Mouse (Mus musculus): ENCODE measurements around the gene Rpl11.
A peak's percentile ranks its signal among the peaks of the same experiment; 100 is the strongest.
"Not testable (repeated sequence)": the region's sequence is repeated elsewhere in the genome, so short reads cannot be mapped to it uniquely, and the experiment has no call there.

Gene Rpl11

GRCm38 (mm10) chr4:136053247-136053596 is at the start of gene Rpl11:
Gene Rpl11, minus strand, starts transcription at chr4:136053428.
- peak; percentile 96 for DNase-seq (ENCODE audit: low read depth, low spot score)

DNA sequence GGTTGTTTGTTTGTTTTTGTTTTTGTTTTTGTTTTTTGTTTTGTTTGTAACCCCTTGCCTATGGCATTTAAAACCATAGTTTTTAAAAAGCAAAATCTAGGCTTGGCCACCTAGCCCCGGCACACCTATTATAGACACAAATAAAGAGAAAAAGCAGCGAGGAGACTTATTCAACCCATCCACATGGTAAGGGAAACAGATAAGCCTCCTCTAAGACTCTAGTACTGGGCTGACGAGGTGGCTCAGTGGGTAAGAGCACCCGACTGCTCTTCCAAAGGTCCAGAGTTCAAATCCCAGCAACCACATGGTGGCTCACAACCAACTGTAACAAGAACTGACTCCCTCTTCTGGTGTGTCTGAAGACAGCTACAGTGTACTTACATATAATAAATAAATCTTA is 48.5 kb upstream of the Rpl11 start:
- DNase-seq (ENCODE audit: low read depth, low spot score): not testable (repeated sequence)

DNA sequence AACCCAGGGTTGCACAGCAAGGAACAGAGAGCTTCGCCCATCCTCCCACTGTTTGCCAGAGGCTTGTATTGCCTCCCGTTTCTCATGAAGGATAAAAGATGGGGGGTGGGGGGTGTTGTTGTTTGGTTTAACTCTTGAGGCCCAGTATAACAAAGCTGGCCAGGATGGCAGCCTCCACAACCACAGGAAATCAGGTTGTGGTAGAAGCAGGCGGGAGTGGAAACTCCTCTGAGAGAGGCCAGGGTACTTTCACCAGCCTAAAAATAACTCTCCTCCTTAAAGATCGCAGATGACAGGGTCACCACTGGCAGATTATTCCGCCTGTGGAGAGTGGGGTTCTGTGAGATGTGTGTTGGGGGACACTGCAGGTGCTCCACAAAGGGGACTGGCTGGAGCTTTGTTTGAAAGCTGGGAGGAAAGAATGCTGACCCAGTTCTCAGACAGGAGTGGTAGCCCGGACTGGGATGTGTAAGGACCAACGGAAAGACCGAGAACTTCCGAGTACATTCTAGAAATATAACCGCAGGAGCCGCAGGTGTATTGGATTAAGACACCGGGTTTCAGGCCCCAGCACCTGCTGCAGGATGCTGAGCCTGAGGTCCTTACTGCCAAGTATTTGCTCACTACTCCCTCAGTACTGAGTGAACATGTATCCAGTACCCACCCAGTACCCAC is 47.3 kb upstream of the Rpl11 start:
- DNase-seq (ENCODE audit: low read depth, low spot score): no peak

GRCm38 (mm10) chr4:136098446-136098845 is 45.2 kb upstream of the Rpl11 start:
- DNase-seq (ENCODE audit: low read depth, low spot score): no peak

DNA sequence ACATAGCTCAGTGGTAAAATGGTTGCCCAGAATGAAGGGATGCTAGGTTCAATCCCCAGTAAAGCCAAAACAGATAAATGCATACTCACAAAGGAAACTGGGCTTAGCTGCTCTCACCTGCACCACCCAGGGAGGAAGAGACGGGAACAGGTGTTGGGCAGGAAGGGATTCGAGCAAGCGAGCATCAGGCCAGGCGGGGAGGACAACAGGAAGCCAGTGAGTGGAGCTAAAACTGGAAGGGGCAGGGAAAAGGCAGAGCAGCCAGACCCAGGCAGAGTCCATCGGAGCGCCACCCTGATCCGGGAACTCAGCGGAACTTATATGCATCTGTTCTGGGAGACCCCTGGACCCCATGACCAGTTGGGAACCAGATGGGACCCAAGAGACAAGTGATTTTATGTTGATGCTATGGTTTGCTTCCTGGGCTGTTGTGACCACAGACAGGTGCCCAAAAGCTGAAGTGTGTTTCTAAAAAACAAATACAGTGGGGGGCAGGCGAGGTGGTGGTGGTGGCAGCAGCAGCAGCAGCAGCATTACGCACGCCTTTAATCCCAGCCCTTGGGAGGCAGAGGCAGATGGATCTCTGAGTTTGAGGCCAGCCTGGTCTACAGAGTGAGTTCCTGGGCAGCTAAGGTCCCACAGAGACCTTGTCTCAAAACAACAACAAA is 43.4 kb upstream of the Rpl11 start:
- no peak for DNase-seq (ENCODE audit: low read depth, low spot score)

DNA sequence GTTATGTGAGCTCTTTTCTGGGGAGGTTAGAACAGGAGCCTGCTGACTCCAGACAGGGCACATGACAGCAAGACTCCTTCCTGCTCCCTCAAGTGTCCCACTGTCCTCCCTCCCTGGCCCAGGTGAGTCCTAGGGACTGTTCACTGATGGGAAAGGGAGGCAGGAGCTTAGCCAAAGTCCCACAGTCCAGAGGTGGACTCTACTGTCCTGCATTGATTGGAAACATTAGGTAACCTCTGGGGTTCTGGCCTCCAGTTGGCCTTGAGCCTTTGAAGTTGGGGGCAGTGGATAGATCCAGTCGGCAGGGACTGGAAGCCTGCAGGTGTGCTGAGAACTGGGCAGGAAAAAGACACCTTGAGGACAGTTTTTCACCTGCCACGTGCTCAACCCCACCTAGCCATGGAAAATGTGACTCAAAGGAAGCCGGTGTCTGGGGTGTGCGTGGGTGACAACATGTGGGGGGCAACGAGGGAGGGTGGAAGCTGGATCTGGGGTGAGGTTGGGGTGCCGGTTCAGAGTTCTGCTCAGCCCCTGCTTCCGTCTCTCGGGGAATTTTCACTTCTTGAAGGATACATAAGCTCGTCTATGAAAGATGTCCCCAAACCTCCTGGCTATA is 42.4 kb upstream of the Rpl11 start:
- no peak for DNase-seq (ENCODE audit: low read depth, low spot score)

- no peak for DNase-seq (ENCODE audit: low read depth, low spot score)
These were observed 41.4 kb upstream of the Rpl11 start for GRCm38 (mm10) chr4:136094519-136095219.

DNA sequence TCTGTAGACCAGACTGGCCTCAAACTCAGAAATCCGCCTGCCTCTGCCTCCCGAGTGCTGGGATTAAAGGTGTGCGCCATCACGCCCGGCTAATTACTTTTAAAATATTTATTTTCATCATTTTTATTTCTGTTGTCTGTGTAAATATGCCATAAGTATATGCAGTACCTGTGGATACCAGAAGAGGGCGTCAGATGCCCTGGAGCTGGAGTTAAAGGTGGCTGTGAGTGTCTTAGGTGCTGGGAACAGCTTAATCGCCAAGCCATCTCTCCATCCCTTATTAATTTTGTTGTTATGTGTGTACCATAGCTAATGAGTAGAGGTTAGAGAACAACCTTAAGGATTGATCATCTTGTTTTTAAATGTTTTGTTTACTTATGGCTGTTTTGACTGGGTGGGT is 39.3 kb upstream of the Rpl11 start:
- DNase-seq (ENCODE audit: low read depth, low spot score): no peak

GRCm38 (mm10) chr4:136091346-136091745 is 38.1 kb upstream of the Rpl11 start:
- DNase-seq (ENCODE audit: low read depth, low spot score): no peak

GRCm38 (mm10) chr4:136089748-136090583 is 36.7 kb upstream of the Rpl11 start:
- no peak for DNase-seq (ENCODE audit: low read depth, low spot score)

GRCm38 (mm10) chr4:136088971-136089747 is 35.9 kb upstream of the Rpl11 start:
- no peak for DNase-seq (ENCODE audit: low read depth, low spot score)

DNA sequence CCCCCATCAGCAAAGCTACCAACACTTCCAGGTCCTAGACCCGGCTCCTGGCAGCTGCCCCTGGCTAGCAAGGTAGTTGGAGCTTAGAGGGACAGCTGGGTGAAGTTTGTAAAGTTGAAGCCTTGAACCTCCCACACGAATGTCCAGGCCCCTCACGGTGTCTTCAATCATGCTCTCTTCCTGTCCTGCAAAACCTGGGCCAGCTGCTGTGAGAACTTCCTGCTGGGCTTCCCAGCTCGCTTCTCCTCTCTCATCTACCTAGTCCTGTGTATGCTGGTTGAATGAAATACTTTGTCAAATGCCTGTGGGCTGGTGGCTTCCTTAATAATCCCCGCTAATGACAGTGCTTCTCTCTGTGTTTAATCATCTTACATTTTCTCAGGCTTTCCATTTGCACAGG is 35.1 kb upstream of the Rpl11 start:
- DNase-seq (ENCODE audit: low read depth, low spot score): no peak

DNA sequence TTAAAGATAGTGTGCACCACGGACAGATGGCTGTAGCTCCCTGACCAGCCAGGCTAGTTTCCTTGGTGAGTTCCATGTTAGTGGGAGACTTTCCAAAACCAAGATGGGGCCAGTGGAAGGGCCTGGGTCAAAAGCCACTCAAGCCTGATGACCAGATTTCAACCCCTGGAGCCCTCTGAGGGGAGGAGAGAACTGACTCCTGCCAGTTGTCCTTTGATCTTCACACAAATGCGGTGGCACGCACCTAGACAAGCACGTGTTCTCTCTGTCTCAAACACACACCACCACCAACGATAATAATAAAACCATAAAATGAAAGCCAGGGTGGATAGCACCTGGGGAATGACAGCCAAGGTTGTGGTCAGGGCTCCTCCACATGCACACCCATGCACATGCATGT is 34.0 kb upstream of the Rpl11 start:
- no peak for DNase-seq (ENCODE audit: low read depth, low spot score)

DNA sequence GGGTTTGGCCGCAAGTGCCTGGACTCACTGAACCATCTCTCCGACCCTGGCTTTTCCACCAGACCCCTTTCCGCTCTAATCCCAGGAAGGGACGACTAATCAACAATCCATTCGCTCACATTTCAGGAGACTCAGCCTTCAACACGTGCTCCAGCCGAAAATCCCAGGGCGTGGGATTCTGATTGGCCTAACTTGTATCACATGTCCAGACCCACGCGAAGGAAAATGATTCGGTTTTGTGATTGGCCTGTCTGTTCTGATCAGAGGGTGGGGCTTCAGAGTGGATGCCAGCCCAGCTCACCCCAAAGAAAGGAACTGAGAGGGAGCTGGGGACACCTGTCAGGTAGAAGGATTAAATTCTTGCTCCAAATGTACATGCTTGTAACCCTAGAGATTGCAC is 31.6 kb upstream of the Rpl11 start:
- DNase-seq (ENCODE audit: low read depth, low spot score): no peak

- DNase-seq (ENCODE audit: low read depth, low spot score): no peak
These were observed 30.3 kb upstream of the Rpl11 start for GRCm38 (mm10) chr4:136083269-136084105.

DNA sequence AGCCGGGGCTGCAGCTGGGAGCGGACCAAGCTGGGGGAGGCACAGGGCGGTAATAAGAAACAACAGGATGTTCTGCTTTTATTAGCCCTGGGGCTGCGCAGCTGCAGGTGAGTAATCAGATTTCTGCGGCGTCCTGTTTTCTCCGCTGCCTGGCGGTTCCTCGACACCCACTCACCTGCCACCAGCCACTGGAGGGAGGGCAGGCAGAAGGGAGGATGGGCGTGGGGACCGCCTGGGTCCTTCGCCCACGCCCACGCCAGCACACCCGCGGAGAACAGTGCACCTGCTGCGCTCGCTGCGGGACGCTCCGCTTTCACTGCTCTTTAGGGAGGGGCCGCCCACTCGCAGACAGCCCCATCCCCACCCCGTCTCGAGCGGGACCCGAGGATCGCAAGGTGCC is 28.5 kb upstream of the Rpl11 start:
- peak; percentile 40 for DNase-seq (ENCODE audit: low read depth, low spot score)

DNA sequence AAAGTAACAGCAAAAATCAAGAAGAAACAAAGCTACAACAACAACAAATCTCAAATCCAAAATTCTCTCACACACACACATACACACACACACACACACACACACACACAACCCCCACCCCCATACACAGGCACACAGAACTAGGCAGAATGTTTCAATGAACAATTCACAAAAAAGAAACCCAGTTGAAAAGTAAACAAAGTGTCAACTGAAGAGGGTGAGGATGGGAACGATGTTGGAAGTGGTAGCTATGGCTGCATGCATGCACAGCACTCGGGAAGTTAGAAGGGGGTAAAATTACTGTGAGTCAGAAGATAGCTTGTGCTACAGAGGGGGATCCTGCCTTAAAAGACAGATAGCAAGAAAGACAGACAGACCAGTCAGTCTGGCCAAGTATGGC is 25.4 kb upstream of the Rpl11 start:
- DNase-seq (ENCODE audit: low read depth, low spot score): no peak

GRCm38 (mm10) chr4:136076776-136077538 is 23.7 kb upstream of the Rpl11 start:
- no peak for DNase-seq (ENCODE audit: low read depth, low spot score)

GRCm38 (mm10) chr4:136071178-136071714 is 18.0 kb upstream of the Rpl11 start:
- DNase-seq (ENCODE audit: low read depth, low spot score): peak; percentile 89

Measured in forelimb bud, embryonic 11.5 days (tissue).